Mouse (Mus musculus) lung, postnatal 0 days (tissue): Measurements from ENCODE around the gene Gm28036.

Experiments
- CTCF ChIP-seq: IDR thresholded peaks from 2 replicates; pipeline ENCODE4 v1.5.1; 2016; ENCODE audit warnings: antibody characterized with exemption, mild to moderate bottlenecking
- EP300 ChIP-seq: IDR thresholded peaks from 2 replicates; pipeline ENCODE4 v1.6.1; 2016; ENCODE audit warnings: antibody characterized with exemption, mild to moderate bottlenecking, control low read depth

- TF ChIP-seq CTCF: no peak
- TF ChIP-seq EP300: no peak
These were observed 42.4 kb downstream of the Gm28036 start for GRCm38 (mm10) chr2:156084541-156084940.
